Mouse (Mus musculus) left cerebral cortex, adult 8-10 months (tissue): ENCODE measurements around the gene Vegfa. TPM values are rescaled to one million over a fixed set of nuclear protein-coding genes. Genes with fewer than 3 reads are reported as not detected.

Source experiments
- total RNA-seq, 4 experiments: library from RNA; stranded (reverse); gene quantifications; 2 replicates each; pipeline ENCODE4 v1.2.4; 2022

Vegfa gene
- total RNA-seq, 4 experiments from 2014 or later, result 77.1 to 81.3 (median 79.9) TPM

Other genes starting within 250 kb of the Vegfa start
- gene Mrps18a, start 78.6 kb upstream of the Vegfa start, total RNA-seq, result 10 to 100 TPM; 85.2 to 92.1 (median 89.0) TPM
- gene Rsph9, start 111.8 kb upstream of the Vegfa start, total RNA-seq, result 10 to 100 TPM; 17.8 to 21.3 (median 19.5) TPM
- gene Mad2l1bp, start 121.2 kb upstream of the Vegfa start, total RNA-seq, result 10 to 100 TPM; 13.0 to 15.8 (median 14.3) TPM
- 100 to 1,000 TPM in 3 of 4 experiments, 10 to 100 TPM in 1; 93.8 to 107 (median 103) TPM for gene Gtpbp2, start 128.7 kb upstream of the Vegfa start, total RNA-seq
- 1 to 10 TPM; 5.3 to 7.8 (median 6.8) TPM for gene Polh, start 170.3 kb upstream of the Vegfa start, total RNA-seq
- 10 to 100 TPM; 38.3 to 42.7 (median 41.8) TPM for gene Xpo5, start 170.4 kb upstream of the Vegfa start, total RNA-seq
- 10 to 100 TPM; 35.4 to 42.3 (median 40.2) TPM for gene Polr1c, start 215.7 kb upstream of the Vegfa start, total RNA-seq
- gene Yipf3, start 215.7 kb upstream of the Vegfa start, total RNA-seq, result 10 to 100 TPM; 72.8 to 90.6 (median 79.7) TPM
- 10 to 100 TPM; 50.2 to 55.0 (median 53.3) TPM for gene Lrrc73, start 221.2 kb upstream of the Vegfa start, total RNA-seq